Mouse (Mus musculus) CH12.LX (cell line): ENCODE measurements at regions not wholly inside any gene's neighbourhood (a gene's known extent, or its start where the extent isn't known, plus 50 kb on each side); places are given as distances from the start of the nearest gene placed in this dataset.

Source experiments
- DNase-seq: peaks from one replicate; pipeline ENCODE4 v3.0.0-alpha.2; 2013; ENCODE audit errors: extremely low read depth
- H3K27ac ChIP-seq: 2 replicates; pipeline ENCODE4 v1.5.1; 2012; ENCODE audit warnings: low read depth, mild to moderate bottlenecking, control low read depth, moderate library complexity; ENCODE audit not compliant: insufficient read depth
- H3K27me3 ChIP-seq: replicated peaks from 2 replicates; pipeline ENCODE3; 2012; ENCODE audit warnings: inconsistent platforms
- H3K36me3 ChIP-seq, 2 experiments: replicated peaks in 1 of 2; 2 replicates each; pipeline versions ENCODE3 to v1.6.1; 2012; ENCODE audit warnings: inconsistent platforms in 1 of 2, low read length in 1 of 2, mild to moderate bottlenecking in 1 of 2, mixed read lengths in 1 of 2, moderate library complexity in 1 of 2; ENCODE audit not compliant: control insufficient read depth in 1 of 2, insufficient read depth in 1 of 2
- H3K4me1 ChIP-seq, 2 experiments: 2 replicates each; pipeline ENCODE4 v1.6.1; 2012; ENCODE audit warnings: inconsistent platforms in 1 of 2, moderate library complexity in 1 of 2; ENCODE audit not compliant: insufficient read depth in 2 of 2, control insufficient read depth in 1 of 2
- H3K4me2 ChIP-seq: 2 replicates; pipeline ENCODE4 v1.6.1; 2012; ENCODE audit warnings: low read depth, mild to moderate bottlenecking, control low read depth; ENCODE audit not compliant: poor library complexity, insufficient read depth, severe bottlenecking
- H3K4me3 ChIP-seq, 3 experiments: fragments of 150-350 bp in 1 of 3; sonication (generic) in 1 of 3; replicated peaks in 1 of 3; 2 replicates each; pipeline versions ENCODE3 to v1.5.1; 2011 to 2012; ENCODE audit warnings: low read depth in 2 of 3, low read length in 2 of 3, mild to moderate bottlenecking in 2 of 3, moderate library complexity in 2 of 3, control low read depth in 1 of 3, improper control_type of control experiment in 1 of 3, inconsistent platforms in 1 of 3, mixed read lengths in 1 of 3; ENCODE audit not compliant: poor library complexity in 1 of 3
- H3K79me2 ChIP-seq: replicated peaks from 2 replicates; pipeline ENCODE4 v1.6.1; 2012; ENCODE audit warnings: mild to moderate bottlenecking, moderate library complexity; ENCODE audit not compliant: control insufficient read depth, poor library complexity, insufficient read depth, severe bottlenecking; ENCODE audit errors: extremely low read depth
- H3K9ac ChIP-seq: 2 replicates; pipeline ENCODE4 v1.6.1; 2012; ENCODE audit warnings: low read depth, mild to moderate bottlenecking, control low read depth, moderate library complexity; ENCODE audit not compliant: insufficient read depth
- H3K9me3 ChIP-seq: replicated peaks from 2 replicates; pipeline ENCODE3; 2012; ENCODE audit warnings: low read length, inconsistent platforms, mixed read lengths
- BHLHE40 ChIP-seq: IDR thresholded peaks from 2 replicates; pipeline ENCODE4 v1.6.1; 2011; ENCODE audit warnings: mild to moderate bottlenecking, low read depth, low read length, improper control_type of control experiment
- GABPA ChIP-seq: IDR thresholded peaks from 2 replicates; pipeline ENCODE4 v1.6.1; 2012; ENCODE audit warnings: low read depth, low read length, improper control_type of control experiment, inconsistent platforms; ENCODE audit not compliant: insufficient replicate concordance
- MAZ ChIP-seq: IDR thresholded peaks from 2 replicates; pipeline ENCODE4 v1.6.1; 2012; ENCODE audit warnings: low read depth, mild to moderate bottlenecking, inconsistent platforms, low read length, improper control_type of control experiment, moderate library complexity
- MYC ChIP-seq: IDR thresholded peaks from 2 replicates; pipeline ENCODE4 v1.6.1; 2011; ENCODE audit warnings: low read depth, mild to moderate bottlenecking, improper control_type of control experiment, low read length
- RCOR1 ChIP-seq: conservative IDR thresholded peaks from 2 replicates; pipeline ENCODE4 v1.6.1; 2012; ENCODE audit warnings: low read depth, mild to moderate bottlenecking, inconsistent platforms, low read length, improper control_type of control experiment
- ZC3H11A ChIP-seq: IDR thresholded peaks from 2 replicates; pipeline ENCODE4 v1.6.1; 2012; ENCODE audit warnings: low read depth, mild to moderate bottlenecking, inconsistent platforms, low read length, improper control_type of control experiment
- ZMIZ1 ChIP-seq: IDR thresholded peaks from 2 replicates; pipeline ENCODE4 v1.6.1; 2012; ENCODE audit warnings: low read depth, mild to moderate bottlenecking, inconsistent platforms, low read length, improper control_type of control experiment
- dilution Hi-C: fragments of 300-500 bp; cut with MboI; formaldehyde crosslinking; loops from 2 replicates; pipeline ENCODE4 v1.14.3; 2020; ENCODE audit warnings: low sequenced_read_pairs; ENCODE audit not compliant: extremely low pct_unique_long_range_greater_than_20kb, extremely low pct_ligation_motif_present
- in situ Hi-C: fragments of 300-500 bp; cut with MboI; formaldehyde crosslinking; loops from 3 replicates; pipeline ENCODE4 v1.14.3; 2019; ENCODE audit warnings: low sequenced_read_pairs, low pct_ligation_motif_present, low pct_unique_long_range_greater_than_20kb, mixed read lengths

DNA sequence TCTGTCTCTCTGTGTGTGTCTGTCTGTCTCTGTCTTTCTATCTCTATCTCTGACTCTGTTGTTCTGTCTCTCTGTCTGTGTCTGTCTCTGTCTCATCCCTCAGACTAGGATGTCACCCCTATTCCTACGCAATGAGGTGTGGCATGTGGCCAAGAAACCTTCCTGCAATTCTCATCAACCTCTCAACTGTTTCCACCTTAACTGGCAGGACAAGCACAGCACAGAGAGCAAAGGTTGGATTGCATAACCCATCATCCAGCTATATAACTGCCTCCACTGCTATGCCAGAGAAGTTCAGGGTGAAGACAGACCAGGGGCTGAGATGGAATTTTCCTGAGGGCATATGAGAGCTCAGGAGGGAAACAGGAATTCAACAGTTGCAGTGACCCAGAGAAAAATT, 60.3 kb upstream of the Cdyl2 start:
- DNase-seq, result no peak
- dilution Hi-C loops (no loop called here), in situ Hi-C loops (no loop called here)
- no peaks in the 10 kb centered on the region for H3K79me2 ChIP-seq
- peaks cover 11% of the 10 kb centered on the region for H3K9me3 ChIP-seq
- H3K4me3 ChIP-seq, result no peak overlapping the region
- no peak overlapping the region for H3K27ac ChIP-seq
- H3K4me2 ChIP-seq, result no peak overlapping the region
- no peak overlapping the region for H3K9ac ChIP-seq
- no peaks in the 10 kb centered on the region for H3K27me3 ChIP-seq
- no peaks in the 10 kb centered on the region for H3K36me3 ChIP-seq
- no peak for TF ChIP-seq MAZ
- TF ChIP-seq ZMIZ1, result no peak
- no peaks in the 10 kb centered on the region for H3K4me1 ChIP-seq

DNA sequence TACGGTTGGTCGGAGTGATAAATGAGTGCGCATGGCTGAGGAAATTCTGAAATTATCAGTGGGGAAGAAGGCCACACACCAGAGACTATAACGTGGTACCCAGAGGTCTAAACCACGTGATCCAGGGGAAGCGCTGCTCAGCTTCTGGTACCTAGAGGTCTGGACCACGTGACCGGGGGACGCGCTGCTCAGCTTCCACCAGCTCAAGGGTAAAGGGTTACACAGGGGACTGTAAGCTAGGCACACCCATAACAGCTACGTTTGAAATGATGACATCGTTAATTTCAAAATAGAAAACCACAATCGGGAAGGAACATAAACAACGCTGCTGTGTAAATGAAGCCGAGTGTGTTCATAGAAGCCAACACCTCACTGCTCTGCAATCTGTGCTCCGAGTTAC, 57.5 kb upstream of the Cdyl2 start:
- no peak overlapping the region for H3K4me3 ChIP-seq
- TF ChIP-seq MYC, result no peak
- no peak for TF ChIP-seq BHLHE40
- no peak for TF ChIP-seq ZC3H11A
- no peak for TF ChIP-seq GABPA
- no peak for TF ChIP-seq RCOR1
- no peak overlapping the region for H3K9ac ChIP-seq
- H3K4me2 ChIP-seq, result no peak overlapping the region
- no peak overlapping the region for H3K27ac ChIP-seq
- H3K9me3 ChIP-seq, result no peaks in the 10 kb centered on the region
- H3K79me2 ChIP-seq, result no peaks in the 10 kb centered on the region
- no peaks in the 10 kb centered on the region for H3K4me1 ChIP-seq
- dilution Hi-C loops (no loop called here), in situ Hi-C loops (no loop called here)
- no peaks in the 10 kb centered on the region for H3K36me3 ChIP-seq
- no peaks in the 10 kb centered on the region for H3K27me3 ChIP-seq
- no peak for DNase-seq
